Mouse (Mus musculus) MEL (cell line): ENCODE measurements around the gene Lrrc34. TPM values are rescaled to one million over a fixed set of nuclear protein-coding genes. Genes with fewer than 3 reads are reported as not detected.
A peak's percentile ranks its signal among the peaks of the same experiment; 100 is the strongest.

Source experiments
- DNase-seq: peaks from one replicate; pipeline ENCODE4 v3.0.0; 2011; ENCODE audit warnings: low read depth, low spot score
- H3K27ac ChIP-seq: 2 replicates; pipeline ENCODE4 v1.5.1; 2012; ENCODE audit warnings: low read depth, mild to moderate bottlenecking, control low read depth, low read length, moderate library complexity; ENCODE audit not compliant: control insufficient read depth
- H3K27me3 ChIP-seq, 2 experiments: fragments of 150-350 bp in 1 of 2; sonication (generic) in 1 of 2; 2 replicates each; pipeline ENCODE4 v1.6.1; 2012; ENCODE audit warnings: low read length in 2 of 2, mild to moderate bottlenecking in 2 of 2, improper control_type of control experiment in 1 of 2, moderate library complexity in 1 of 2; ENCODE audit not compliant: insufficient read depth in 2 of 2, control insufficient read depth in 1 of 2
- H3K36me3 ChIP-seq, 2 experiments: 2 replicates each; pipeline ENCODE4 v1.6.1; 2012 to 2014; ENCODE audit warnings: low read length in 2 of 2, improper control_type of control experiment in 1 of 2, inconsistent platforms in 1 of 2, mild to moderate bottlenecking in 1 of 2; ENCODE audit not compliant: insufficient read depth in 2 of 2, control insufficient read depth in 1 of 2
- H3K4me1 ChIP-seq, 2 experiments: fragments of 150-350 bp in 1 of 2; sonication (generic) in 1 of 2; 2 replicates each; pipeline ENCODE4 v1.6.1; 2012; ENCODE audit warnings: low read length in 2 of 2, improper control_type of control experiment in 1 of 2, mild to moderate bottlenecking in 1 of 2; ENCODE audit not compliant: insufficient read depth in 2 of 2, control insufficient read depth in 1 of 2
- H3K4me3 ChIP-seq, 2 experiments: fragments of 150-350 bp in 1 of 2; sonication (generic) in 1 of 2; 2 replicates each; pipeline ENCODE4 v1.5.1; 2012; ENCODE audit warnings: low read depth in 2 of 2, low read length in 2 of 2, mild to moderate bottlenecking in 2 of 2, moderate library complexity in 2 of 2, control low read depth in 1 of 2, improper control_type of control experiment in 1 of 2; ENCODE audit not compliant: control insufficient read depth in 1 of 2, insufficient read depth in 1 of 2
- H3K79me2 ChIP-seq: 2 replicates; pipeline ENCODE4 v1.6.1; 2012; ENCODE audit warnings: mild to moderate bottlenecking, low read length, moderate library complexity; ENCODE audit not compliant: control insufficient read depth, poor library complexity, insufficient read depth
- H3K9ac ChIP-seq: 2 replicates; pipeline ENCODE4 v1.6.1; 2012; ENCODE audit warnings: low read depth, mild to moderate bottlenecking, control low read depth, low read length, moderate library complexity; ENCODE audit not compliant: control insufficient read depth, poor library complexity, severe bottlenecking
- H3K9me3 ChIP-seq: fragments of 150-350 bp; sonication (generic); replicated peaks from 2 replicates; pipeline ENCODE4 v1.6.1; 2012; ENCODE audit warnings: mild to moderate bottlenecking, low read length, improper control_type of control experiment, moderate library complexity; ENCODE audit not compliant: insufficient read depth
- BHLHE40 ChIP-seq: IDR thresholded peaks from 2 replicates; pipeline ENCODE4 v1.6.1; 2012; ENCODE audit warnings: low read depth, mild to moderate bottlenecking, inconsistent platforms, low read length, improper control_type of control experiment, borderline replicate concordance
- CHD1 ChIP-seq: IDR thresholded peaks from 2 replicates; pipeline ENCODE4 v1.6.1; 2012; ENCODE audit warnings: low read depth, mild to moderate bottlenecking, inconsistent platforms, low read length, improper control_type of control experiment
- CHD2 ChIP-seq: IDR thresholded peaks from 2 replicates; pipeline ENCODE4 v1.6.1; 2011; ENCODE audit warnings: low read length, improper control_type of control experiment
- CTCF ChIP-seq, 3 experiments: IDR thresholded peaks in 2 of 3; conservative IDR thresholded peaks in 1 of 3; 2 replicates each; pipeline ENCODE4 v1.5.1; 2011 to 2012; ENCODE audit warnings: low read length in 3 of 3, low read depth in 2 of 3, mild to moderate bottlenecking in 2 of 3, improper control_type of control experiment in 1 of 3, inconsistent platforms in 1 of 3, mixed read lengths in 1 of 3, moderate library complexity in 1 of 3; ENCODE audit not compliant: control insufficient read depth in 1 of 3, insufficient read depth in 1 of 3, poor library complexity in 1 of 3, severe bottlenecking in 1 of 3
- ELF1 ChIP-seq: IDR thresholded peaks from 2 replicates; pipeline ENCODE4 v1.6.1; 2014; ENCODE audit warnings: low read depth, mild to moderate bottlenecking, inconsistent platforms, low read length, improper control_type of control experiment, moderate library complexity
- ETS1 ChIP-seq: IDR thresholded peaks from 2 replicates; pipeline ENCODE4 v1.6.1; 2012; ENCODE audit warnings: low read depth, mild to moderate bottlenecking, inconsistent platforms, low read length, improper control_type of control experiment, moderate library complexity
- GABPA ChIP-seq: IDR thresholded peaks from 2 replicates; pipeline ENCODE4 v1.6.1; 2012; ENCODE audit warnings: low read depth, mild to moderate bottlenecking, inconsistent platforms, low read length, improper control_type of control experiment, moderate library complexity
- GATA1 ChIP-seq: IDR thresholded peaks from 2 replicates; pipeline ENCODE4 v1.6.1; 2011; ENCODE audit warnings: low read depth, low read length, improper control_type of control experiment
- HCFC1 ChIP-seq: IDR thresholded peaks from 2 replicates; pipeline ENCODE4 v1.6.1; 2012; ENCODE audit warnings: low read depth, mild to moderate bottlenecking, inconsistent platforms, low read length, improper control_type of control experiment, moderate library complexity
- JUND ChIP-seq: IDR thresholded peaks from 2 replicates; pipeline ENCODE4 v1.6.1; 2011; ENCODE audit warnings: low read depth, mild to moderate bottlenecking, improper control_type of control experiment, low read length
- MAFK ChIP-seq: IDR thresholded peaks from 2 replicates; pipeline ENCODE4 v1.6.1; 2011; ENCODE audit warnings: low read depth, mild to moderate bottlenecking, low read length, improper control_type of control experiment, borderline replicate concordance
- MAX ChIP-seq: IDR thresholded peaks from 2 replicates; pipeline ENCODE4 v1.6.1; 2011; ENCODE audit warnings: low read length, improper control_type of control experiment
- MAZ ChIP-seq: IDR thresholded peaks from 2 replicates; pipeline ENCODE4 v1.6.1; 2012; ENCODE audit warnings: low read depth, mild to moderate bottlenecking, inconsistent platforms, low read length, improper control_type of control experiment
- MEF2A ChIP-seq: IDR thresholded peaks from 2 replicates; pipeline ENCODE4 v1.6.1; 2014; ENCODE audit warnings: low read depth, mild to moderate bottlenecking, inconsistent platforms, low read length, improper control_type of control experiment; ENCODE audit not compliant: poor library complexity, insufficient replicate concordance, severe bottlenecking; ENCODE audit errors: extremely low read depth
- NELFE ChIP-seq: IDR thresholded peaks from 2 replicates; pipeline ENCODE4 v1.6.1; 2011; ENCODE audit warnings: low read depth, low read length, improper control_type of control experiment
- NRF1 ChIP-seq: IDR thresholded peaks from 2 replicates; pipeline ENCODE4 v1.6.1; 2014; ENCODE audit warnings: low read depth, mild to moderate bottlenecking, inconsistent platforms, low read length, improper control_type of control experiment, moderate library complexity; ENCODE audit not compliant: poor library complexity, insufficient read depth, severe bottlenecking
- POLR2A ChIP-seq, 2 experiments: IDR thresholded peaks; 2 replicates each; pipeline ENCODE4 v1.6.1; 2011 to 2012; ENCODE audit warnings: low read length in 2 of 2, mild to moderate bottlenecking in 2 of 2, control low read depth in 1 of 2, improper control_type of control experiment in 1 of 2, low read depth in 1 of 2, moderate library complexity in 1 of 2; ENCODE audit not compliant: control insufficient read depth in 1 of 2, insufficient read depth in 1 of 2, poor library complexity in 1 of 2
- RAD21 ChIP-seq: IDR thresholded peaks from 2 replicates; pipeline ENCODE4 v1.6.1; 2011; ENCODE audit warnings: mild to moderate bottlenecking, low read depth, low read length, improper control_type of control experiment
- RCOR1 ChIP-seq: IDR thresholded peaks from 2 replicates; pipeline ENCODE4 v1.6.1; 2012; ENCODE audit warnings: low read depth, mild to moderate bottlenecking, inconsistent platforms, low read length, improper control_type of control experiment
- SIN3A ChIP-seq: IDR thresholded peaks from 2 replicates; pipeline ENCODE4 v1.6.1; 2012; ENCODE audit warnings: low read length, improper control_type of control experiment, inconsistent platforms
- SMC3 ChIP-seq: IDR thresholded peaks from 2 replicates; pipeline ENCODE4 v1.6.1; 2011; ENCODE audit warnings: low read depth, low read length, improper control_type of control experiment
- UBTF ChIP-seq: IDR thresholded peaks from 2 replicates; pipeline ENCODE4 v1.6.1; 2012; ENCODE audit warnings: low read depth, mild to moderate bottlenecking, inconsistent platforms, low read length, improper control_type of control experiment, moderate library complexity, borderline replicate concordance; ENCODE audit not compliant: insufficient read depth
- USF1 ChIP-seq: IDR thresholded peaks from 2 replicates; pipeline ENCODE4 v1.6.1; 2014; ENCODE audit warnings: low read depth, mild to moderate bottlenecking, inconsistent platforms, low read length, improper control_type of control experiment, moderate library complexity
- USF2 ChIP-seq, 2 experiments: IDR thresholded peaks; 2 replicates each; pipeline ENCODE4 v1.6.1; 2011 to 2012; ENCODE audit warnings: improper control_type of control experiment in 2 of 2, low read length in 2 of 2, borderline replicate concordance in 1 of 2, inconsistent platforms in 1 of 2, low read depth in 1 of 2, mild to moderate bottlenecking in 1 of 2; ENCODE audit not compliant: insufficient read depth in 1 of 2
- ZC3H11A ChIP-seq: IDR thresholded peaks from 2 replicates; pipeline ENCODE4 v1.6.1; 2012; ENCODE audit warnings: low read depth, mild to moderate bottlenecking, inconsistent platforms, low read length, improper control_type of control experiment
- ZNF384 ChIP-seq: IDR thresholded peaks from 2 replicates; pipeline ENCODE4 v1.6.1; 2012; ENCODE audit warnings: low read depth, mild to moderate bottlenecking, inconsistent platforms, low read length, improper control_type of control experiment
- polyA plus RNA-seq, 2 experiments: library from polyadenylated mRNA; stranded (reverse) in 1 of 2; unstranded in 1 of 2; fragments of >175 nt in 1 of 2; fragments of >200 nt in 1 of 2; gene quantifications; 2 replicates each; pipeline versions ENCODE4 v1.2.1 to v1.2.4; 2012; ENCODE audit warnings: low replicate concordance in 2 of 2, low read depth in 1 of 2; ENCODE audit not compliant: insufficient read length in 2 of 2, insufficient read depth in 1 of 2, missing spikeins in 1 of 2
- total RNA-seq: library from RNA; depleted of rRNA; stranded (reverse); fragments of 300-350 nt; gene quantifications from 2 replicates; pipeline ENCODE4 v1.2.3, GENCODE M21; 2012

The Lrrc34 gene
- total and polyA plus RNA-seq, 3 experiments: not detected

- peak; percentile 88 for DNase-seq
- H3K4me3 ChIP-seq: no peak overlapping the region
- TF ChIP-seq SMC3 (peak; percentile 88), ZNF384 (peak; percentile 44; the same call in 1 of the 2 replicates), CHD1 (no peak), RAD21 (peak; percentile 97), SIN3A (peak; percentile 71), CTCF (IDR thresholded peaks at IDR 0.05 in 2 of 3, conservative IDR thresholded peaks at IDR 0.05 in 1 of 3; ENCODE audit: control insufficient read depth in 1 of 3, insufficient read depth in 1 of 3, low read depth in 2 of 3, low read length in 3 of 3, poor library complexity in 1 of 3, severe bottlenecking in 1 of 3) (peak in 2 of 3 experiments; percentile 63 to 92; a peak in 4 of 6 replicates), NRF1 (no peak), MEF2A (no peak), ELF1 (peak; percentile 67), GATA1 (0 out of 2 replicates have a peak, but pooled peaks have one; percentile 23), MAZ (0 out of 2 replicates have a peak, but pooled peaks have one; percentile 31), ZC3H11A (peak; percentile 84), USF1 (no peak), RCOR1 (0 out of 2 replicates have a peak, but pooled peaks have one; percentile 8), HCFC1 (0 out of 2 replicates have a peak, but pooled peaks have one; percentile 32)
- TF ChIP-seq, all 39 proteins: peak for 11
- Histone ChIP-seq H3K4me1 (peaks cover 3 to 11% of the 10 kb centered on the region in 2 experiments; a peak in 3 of 4 replicates), H3K9me3 (no peaks in the 10 kb centered on the region), H3K36me3 (peaks cover 0 to 10% of the 10 kb centered on the region in 2 experiments; a peak in 2 of 4 replicates), H3K27me3 (no peaks in the 10 kb centered on the region), H3K9ac (no peak overlapping the region), H3K27ac (no peak overlapping the region), H3K79me2 (peaks cover 4% of the 10 kb centered on the region; the same call in 1 of the 2 replicates)
These were observed 55.2 kb downstream of the Lrrc34 start for GRCm38 (mm10) chr3:30592418-30592853.

GRCm38 (mm10) chr3:30588865-30589264, 58.8 kb downstream of the Lrrc34 start:
- DNase-seq: peak; percentile 50
- H3K9ac ChIP-seq: no peak overlapping the region
- no peaks in the 10 kb centered on the region for H3K36me3 ChIP-seq
- H3K4me1 ChIP-seq: peaks cover 0 to 3% of the 10 kb centered on the region in 2 experiments; a peak in 1 of 4 replicates
- TF ChIP-seq MAZ (no peak), SIN3A (no peak), USF2 (IDR thresholded peaks at IDR 0.05; ENCODE audit: borderline replicate concordance in 1 of 2, insufficient read depth in 1 of 2, low read depth in 1 of 2, low read length in 2 of 2) (peak in 1 of 2 experiments; percentile 49; a peak in 1 of 4 replicates), ZC3H11A (no peak), POLR2A (IDR thresholded peaks at IDR 0.05; ENCODE audit: control insufficient read depth in 1 of 2, insufficient read depth in 1 of 2, low read depth in 1 of 2, low read length in 2 of 2, poor library complexity in 1 of 2) (no peak), CHD1 (no peak), JUND (no peak), UBTF (no peak), MAFK (no peak), MEF2A (peak; percentile 84; the same call in 1 of the 2 replicates), GATA1 (no peak), CHD2 (no peak), GABPA (no peak), MAX (no peak; the same call in 1 of the 2 replicates), ETS1 (no peak; the same call in 1 of the 2 replicates), NELFE (no peak), BHLHE40 (peak; percentile 61; the same call in 1 of the 2 replicates), USF1 (peak; percentile 81)
- no peaks in the 10 kb centered on the region for H3K79me2 ChIP-seq
- H3K27me3 ChIP-seq: peaks cover 3% of the 10 kb centered on the region in 2 experiments; a peak in 3 of 4 replicates
- no peak overlapping the region for H3K27ac ChIP-seq
- no peak overlapping the region for H3K4me3 ChIP-seq
- H3K9me3 ChIP-seq: no peaks in the 10 kb centered on the region
